Mouse (Mus musculus): ENCODE results near the gene Ctsz. TPM values are rescaled to one million over a fixed set of nuclear protein-coding genes. Genes with fewer than 3 reads are reported as not detected.

Ctsz gene
- total RNA-seq (2021): 10 to 100 TPM; 28.1 to 32.5 TPM
- long read RNA-seq, experiment 1, transcript Ctsz-201 (6 exons, 1,441 nt): major isoform, 23 of 25 reads
- long read RNA-seq, experiment 1, partial matches to known transcripts: 1 of 25 reads
- long read RNA-seq, experiment 1, other reads (novel, unspliced or antisense): 1 of 25 reads
- long read RNA-seq, experiment 2, transcript Ctsz-201 (6 exons, 1,441 nt): major isoform, 44 of 44 reads
- long read RNA-seq, experiment 2, partial matches to known transcripts: 0 of 44 reads
- long read RNA-seq, experiment 2, other reads (novel, unspliced or antisense): 0 of 44 reads

GRCm38 (mm10) chr2:174438737-174439449 lies at the start of gene Ctsz:
Gene Ctsz, minus strand, starts transcription at chr2:174439039.
- Histone ChIP-seq H3K27ac (peak within 1 kb of the TSS; percentile 72), H3K4me3 (peak within 1 kb of the TSS; percentile 63)
- peak in 1 of 2 experiments; percentile 31 for DNase-seq (ENCODE audit: low spot score in 2 of 2)
- TF ChIP-seq CTCF (conservative IDR thresholded peaks at IDR 0.05): no peak

GRCm38 (mm10) chr2:174487005-174487404 lies 48.2 kb upstream of the Ctsz start:
- no peak overlapping the region for H3K27ac ChIP-seq
- TF ChIP-seq CTCF (conservative IDR thresholded peaks at IDR 0.05): no peak
- DNase-seq (ENCODE audit: low spot score in 2 of 2): no peak

GRCm38 (mm10) chr2:174478746-174479145 lies 39.9 kb upstream of the Ctsz start:
- TF ChIP-seq CTCF (conservative IDR thresholded peaks at IDR 0.05): no peak
- no peak overlapping the region for H3K4me3 ChIP-seq
- no peak for DNase-seq (ENCODE audit: low spot score in 2 of 2)
- H3K27ac ChIP-seq: no peak overlapping the region

More at GRCm38 (mm10) chr2:174487005-174487404, 48.2 kb upstream of the Ctsz start:
- H3K4me3 ChIP-seq: no peak overlapping the region

- no peak overlapping the region for H3K27ac ChIP-seq
- no peak for TF ChIP-seq CTCF (conservative IDR thresholded peaks at IDR 0.05)
- DNase-seq (ENCODE audit: low spot score in 2 of 2): no peak
Observed at GRCm38 (mm10) chr2:174477543-174478319, 38.9 kb upstream of the Ctsz start.

GRCm38 (mm10) chr2:174473550-174473927 lies 34.7 kb upstream of the Ctsz start:
- Histone ChIP-seq H3K27ac (no peak overlapping the region), H3K4me3 (peak overlapping the region; percentile 68)
- no peak for TF ChIP-seq CTCF (conservative IDR thresholded peaks at IDR 0.05)
- DNase-seq (ENCODE audit: low spot score in 2 of 2): no peak

More at GRCm38 (mm10) chr2:174477543-174478319, 38.9 kb upstream of the Ctsz start:
- H3K4me3 ChIP-seq: no peak overlapping the region

GRCm38 (mm10) chr2:174472818-174473549 lies 34.1 kb upstream of the Ctsz start, which contains the start of gene Prelid3b:
Gene Prelid3b, minus strand, starts transcription at chr2:174473081.
- H3K27ac ChIP-seq: peak within 1 kb of the TSS; percentile 86
- TF ChIP-seq CTCF (conservative IDR thresholded peaks at IDR 0.05): peak; percentile 34
- peak within 1 kb of the TSS; percentile 68 for H3K4me3 ChIP-seq
- peak; percentile 98 to 99 for DNase-seq (ENCODE audit: low spot score in 2 of 2)

- H3K27ac ChIP-seq: peak overlapping the region; percentile 86
- no peak for DNase-seq (ENCODE audit: low spot score in 2 of 2)
- H3K4me3 ChIP-seq: peak overlapping the region; percentile 68
- TF ChIP-seq CTCF (conservative IDR thresholded peaks at IDR 0.05): no peak
Observed at GRCm38 (mm10) chr2:174472407-174472806, 33.6 kb upstream of the Ctsz start.

- TF ChIP-seq CTCF (conservative IDR thresholded peaks at IDR 0.05): no peak
- Histone ChIP-seq H3K4me3 (no peak overlapping the region), H3K27ac (no peak overlapping the region)
- no peak for DNase-seq (ENCODE audit: low spot score in 2 of 2)
Observed at GRCm38 (mm10) chr2:174470786-174471405, 32.1 kb upstream of the Ctsz start.

- DNase-seq (ENCODE audit: low spot score in 2 of 2): no peak
Observed at GRCm38 (mm10) chr2:174470333-174470732, 31.5 kb upstream of the Ctsz start.

GRCm38 (mm10) chr2:174463789-174464523 lies 25.1 kb upstream of the Ctsz start, which contains the start of gene Atp5e:
Gene Atp5e, minus strand, starts transcription at chr2:174464105.
- H3K27ac ChIP-seq: peak within 1 kb of the TSS; percentile 97
- DNase-seq (ENCODE audit: low spot score in 2 of 2): peak; percentile 96 to 97
- TF ChIP-seq CTCF (conservative IDR thresholded peaks at IDR 0.05): peak; percentile 42

More at GRCm38 (mm10) chr2:174470333-174470732, 31.5 kb upstream of the Ctsz start:
- Histone ChIP-seq H3K4me3 (no peak overlapping the region), H3K27ac (no peak overlapping the region)
- no peak for TF ChIP-seq CTCF (conservative IDR thresholded peaks at IDR 0.05)

GRCm38 (mm10) chr2:174463370-174463769 lies 24.5 kb upstream of the Ctsz start:
- Histone ChIP-seq H3K27ac (peak overlapping the region; percentile 97), H3K4me3 (peak overlapping the region; percentile 97)
- peak in 1 of 2 experiments; percentile 27 for DNase-seq (ENCODE audit: low spot score in 2 of 2)
- TF ChIP-seq CTCF (conservative IDR thresholded peaks at IDR 0.05): no peak

More at GRCm38 (mm10) chr2:174463789-174464523, 25.1 kb upstream of the Ctsz start, which contains the start of gene Atp5e:
- peak within 1 kb of the TSS; percentile 97 for H3K4me3 ChIP-seq
